Mouse (Mus musculus): Measurements from ENCODE around the gene Cpt1c.

The Cpt1c gene

DNA sequence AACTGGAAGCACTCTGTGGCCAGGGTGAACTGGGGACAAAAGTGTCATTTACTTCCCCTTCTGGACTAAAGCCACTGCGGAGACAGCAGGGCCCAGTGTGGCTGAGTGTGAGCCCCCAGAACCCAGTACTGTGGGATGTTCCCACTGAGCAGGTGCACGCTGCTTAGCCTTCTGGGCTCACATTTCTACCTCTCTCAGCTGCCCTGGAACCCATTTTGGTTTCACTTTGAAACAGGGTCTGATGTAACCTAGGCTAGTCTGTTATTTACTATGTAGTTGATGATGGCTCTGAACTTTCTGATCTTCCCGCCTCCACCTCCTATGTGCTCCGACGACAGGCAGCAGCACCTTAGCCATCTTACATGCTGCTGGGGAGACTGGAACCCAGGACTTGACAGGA lies 11.8 kb downstream of the Cpt1c start:
- DNase-seq (ENCODE audit: low read depth, low spot score) = no peak

DNA sequence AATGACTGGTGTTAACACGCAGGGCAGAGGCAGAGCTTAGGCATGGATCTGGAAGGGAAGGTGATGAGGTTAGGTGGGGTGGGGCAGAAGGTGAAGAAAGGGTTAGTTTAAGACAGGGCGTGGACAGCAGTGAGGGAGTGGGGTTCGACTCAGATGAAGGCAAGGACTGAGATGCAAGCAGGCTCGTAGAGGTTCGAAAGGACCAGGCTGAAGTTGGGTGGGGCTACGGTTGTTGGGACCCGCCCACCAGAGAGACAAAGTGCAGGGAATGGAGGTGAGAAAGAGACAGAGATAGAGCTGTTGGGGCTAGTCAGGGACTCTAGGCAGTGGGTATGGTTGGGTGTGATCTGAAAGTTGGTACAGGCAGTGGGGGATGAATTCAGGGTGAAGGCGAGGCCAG lies 12.3 kb downstream of the Cpt1c start:
- no peak for DNase-seq (ENCODE audit: low read depth, low spot score)

DNA sequence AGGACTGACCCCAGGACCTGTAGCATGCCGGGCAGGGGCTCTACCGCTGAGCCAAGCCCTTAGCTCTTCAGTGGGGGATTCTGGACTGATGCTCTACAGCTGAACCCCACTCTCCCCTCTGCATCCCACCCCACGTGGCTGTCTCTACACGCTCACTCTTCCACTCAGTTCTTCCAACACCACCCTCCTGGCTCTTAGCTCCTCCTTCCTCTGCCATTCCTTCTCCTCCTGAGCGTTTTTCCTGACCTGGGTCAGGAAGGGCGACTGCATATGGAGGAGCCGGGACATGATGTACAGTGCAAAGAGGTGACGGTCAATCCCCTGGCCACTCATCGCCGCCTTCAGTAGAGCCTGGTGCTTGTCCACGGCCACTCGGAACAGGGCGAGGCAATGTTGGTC lies 14.1 kb downstream of the Cpt1c start:
- no peak for DNase-seq (ENCODE audit: low read depth, low spot score)

DNA sequence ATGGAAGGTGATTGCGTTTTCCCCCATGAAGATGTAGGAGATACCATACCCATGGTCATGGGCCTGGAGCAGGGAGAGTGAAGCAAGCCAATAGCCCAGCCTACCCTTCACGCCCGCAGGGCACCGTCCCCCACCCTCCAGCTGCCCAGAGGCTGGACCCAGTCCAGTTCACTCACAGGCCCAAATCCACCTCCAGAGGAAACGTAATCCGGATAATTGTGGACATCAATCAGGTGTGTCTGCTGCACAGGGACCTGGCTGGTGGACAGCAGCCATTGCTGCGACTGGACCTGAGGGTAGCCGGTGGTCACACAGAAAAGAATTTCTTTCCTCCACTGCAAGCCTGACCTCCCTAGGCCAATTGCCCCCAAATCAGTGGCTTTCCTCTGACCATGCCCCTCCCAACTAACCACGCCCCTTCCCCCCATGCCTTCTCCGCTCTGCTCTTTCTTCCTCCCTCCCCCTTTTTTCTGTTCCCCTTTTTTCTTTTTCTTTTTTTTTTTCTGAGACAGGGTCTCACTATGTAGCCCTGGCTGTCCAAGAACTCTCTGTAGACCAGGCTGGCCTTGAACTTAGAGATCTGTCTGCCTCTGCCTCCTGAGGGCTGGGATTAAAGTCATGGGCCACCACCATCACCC lies 14.7 kb downstream of the Cpt1c start:
- DNase-seq (ENCODE audit: low read depth, low spot score) = no peak

DNA sequence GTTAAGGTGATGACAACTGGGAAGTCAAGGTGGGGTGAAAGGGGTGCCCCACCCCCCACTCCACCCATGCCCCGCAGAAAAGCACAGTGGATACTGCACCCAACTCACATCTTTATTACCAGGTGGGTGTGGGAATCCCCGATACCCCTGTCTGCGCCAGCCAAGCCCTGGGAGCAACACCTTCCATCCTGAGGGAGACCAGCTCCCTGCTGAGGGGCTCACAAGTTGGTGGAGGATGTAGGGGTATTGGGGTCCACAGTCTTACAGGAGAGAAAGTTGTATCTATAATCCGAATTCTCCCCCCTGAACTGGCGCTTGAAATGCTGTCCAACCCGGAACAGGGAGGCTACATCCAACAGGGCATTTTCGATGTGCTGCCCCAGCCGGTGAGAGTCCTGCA lies 15.4 kb downstream of the Cpt1c start:
- no peak for DNase-seq (ENCODE audit: low read depth, low spot score)

DNA sequence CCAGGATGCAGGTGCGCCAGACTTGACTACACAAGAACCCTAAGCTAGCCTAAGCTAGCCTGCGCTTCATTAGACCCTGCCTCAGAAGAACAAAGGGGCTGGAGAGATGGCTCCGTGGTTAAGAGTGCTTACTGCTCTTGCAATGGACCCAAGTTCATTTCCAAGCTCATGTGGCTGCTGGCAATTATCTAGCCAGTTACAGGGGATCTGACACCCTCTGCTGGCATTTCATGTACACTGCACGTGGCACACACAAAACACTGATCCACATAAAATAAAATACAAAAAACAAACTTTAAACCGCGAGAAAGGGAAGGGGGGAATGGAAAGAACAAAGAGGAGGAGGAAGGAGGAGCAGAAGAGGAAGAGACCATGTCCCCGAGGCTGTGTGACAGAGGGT lies 16.4 kb downstream of the Cpt1c start:
- no peak for DNase-seq (ENCODE audit: low read depth, low spot score)

DNA sequence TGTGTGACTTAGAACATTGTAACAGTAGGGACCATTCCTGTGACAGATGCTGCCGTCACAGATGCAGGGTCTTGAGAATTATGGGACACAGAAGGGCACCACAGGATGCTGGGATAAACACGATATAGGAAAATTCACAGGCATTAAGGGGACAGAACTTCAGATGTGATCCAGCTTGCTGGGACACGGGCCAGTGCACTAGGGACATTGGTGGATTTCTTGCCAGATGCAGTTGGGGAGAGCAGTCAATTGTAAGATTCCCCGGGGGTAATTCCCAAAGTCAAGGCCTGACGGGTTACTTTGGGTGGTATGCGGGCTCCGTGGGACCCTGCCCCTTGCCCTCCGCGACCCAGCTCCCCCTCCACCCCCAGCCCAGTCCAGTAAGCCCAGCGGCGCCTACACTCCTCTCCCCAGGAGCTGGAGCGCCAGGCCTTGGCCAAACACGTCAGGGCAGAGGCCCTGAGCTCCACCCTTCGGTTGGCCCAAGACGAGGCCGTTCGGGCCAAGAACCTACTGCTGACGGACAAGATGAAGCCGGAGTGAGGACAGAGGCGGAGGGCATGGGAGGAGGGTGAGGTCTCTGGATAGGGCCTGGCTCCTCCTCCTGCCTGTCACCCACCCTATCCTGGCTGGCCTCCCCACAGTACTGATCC lies 17.3 kb downstream of the Cpt1c start:
- no peak for DNase-seq (ENCODE audit: low read depth, low spot score)

DNA sequence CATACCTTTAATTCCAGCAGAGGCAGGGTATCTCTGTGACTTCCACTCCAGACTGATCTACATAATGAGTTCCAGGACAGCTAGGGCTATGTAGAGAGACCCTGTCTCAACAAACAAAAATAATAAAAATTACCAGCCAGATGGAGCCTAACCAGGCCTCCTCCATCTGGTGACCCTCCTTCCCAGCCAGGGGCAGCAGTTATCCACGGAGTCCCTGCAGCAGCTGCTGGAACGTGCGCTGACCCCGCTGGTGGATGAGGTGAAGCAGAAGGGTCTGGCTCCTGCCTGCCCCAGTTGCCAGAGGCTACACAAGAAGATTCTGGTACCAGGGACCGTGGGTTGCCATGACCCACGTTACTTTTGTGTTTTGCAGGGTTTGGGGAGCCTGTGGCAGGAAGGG lies 18.4 kb downstream of the Cpt1c start:
- DNase-seq (ENCODE audit: low read depth, low spot score) = no peak

DNA sequence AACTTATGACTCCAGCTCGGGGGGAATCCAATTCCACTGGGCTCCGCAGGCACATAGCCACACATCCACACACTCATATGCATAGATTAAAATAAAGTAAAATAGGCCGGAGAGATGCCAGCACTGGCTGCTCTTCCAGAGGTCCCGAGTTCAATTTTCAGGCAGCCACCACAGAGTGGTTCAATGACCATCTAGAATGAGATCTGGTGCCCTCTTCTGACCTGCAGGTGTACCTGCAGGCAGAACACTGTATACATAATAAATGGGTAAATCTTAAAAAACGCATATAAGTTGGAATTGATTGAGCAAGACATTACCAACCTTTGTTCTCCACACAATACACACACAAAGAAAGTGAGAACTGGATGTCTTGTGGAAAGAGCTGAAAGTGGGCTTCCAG lies 19.0 kb downstream of the Cpt1c start:
- no peak for DNase-seq (ENCODE audit: low read depth, low spot score)

DNA sequence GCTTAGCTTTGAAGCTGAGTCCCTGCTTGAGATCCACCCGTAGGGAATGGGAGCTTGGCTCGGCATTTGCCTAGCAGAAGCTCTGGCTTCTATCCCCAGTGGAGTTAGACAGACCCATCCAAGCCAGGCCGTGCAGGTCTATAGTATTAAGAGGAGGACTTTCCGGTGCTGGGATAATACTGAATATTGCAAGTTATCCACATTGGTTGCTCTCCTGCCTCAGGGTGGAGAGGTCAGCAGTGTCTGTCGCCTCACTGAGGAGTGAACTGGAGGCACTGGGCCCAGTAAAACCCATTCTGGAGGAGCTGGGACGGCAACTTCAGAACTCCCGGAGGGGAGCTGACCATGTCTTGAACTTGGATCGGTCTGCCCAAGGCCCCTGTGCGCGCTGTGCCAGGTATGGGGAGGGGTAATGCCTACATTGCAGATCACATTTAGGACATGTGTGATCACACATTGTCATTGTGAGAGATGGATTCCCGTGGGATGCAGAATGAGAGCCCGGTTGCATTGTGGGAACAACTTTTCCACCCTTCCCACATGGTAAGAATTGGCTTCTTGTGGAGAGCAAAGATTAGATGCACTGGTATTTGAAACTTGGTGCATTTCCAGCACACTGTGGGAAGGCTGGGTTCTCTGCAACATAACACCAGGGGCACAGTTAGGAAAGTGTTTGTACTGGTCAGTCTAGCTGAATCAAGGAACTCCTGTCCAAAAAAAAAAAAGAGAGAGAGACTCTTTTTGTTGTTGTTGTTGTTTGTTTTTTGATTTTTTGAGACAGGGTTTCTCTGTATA lies 20.4 kb downstream of the Cpt1c start:
- no peak for DNase-seq (ENCODE audit: low read depth, low spot score)

DNA sequence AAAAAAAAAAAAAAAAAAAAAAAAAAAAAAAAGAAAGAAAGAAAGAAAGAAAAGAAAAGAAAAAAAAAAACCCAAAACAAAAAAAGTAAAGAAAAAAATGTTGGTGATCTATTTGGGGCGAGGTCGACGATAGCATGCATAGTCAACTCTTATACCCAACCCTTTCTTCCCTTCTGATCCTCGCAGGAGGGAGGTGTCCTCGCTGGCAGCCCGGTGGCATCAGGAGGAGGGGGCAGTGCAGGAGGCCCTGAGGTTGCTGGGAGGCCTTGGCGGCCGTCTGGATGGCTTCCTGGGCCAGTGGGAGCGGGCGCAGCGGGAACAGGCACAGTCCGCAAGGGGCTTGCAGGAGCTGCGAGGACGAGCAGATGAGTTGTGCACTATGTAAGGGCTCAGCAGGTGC lies 21.1 kb downstream of the Cpt1c start:
- no peak for DNase-seq (ENCODE audit: low read depth, low spot score)

DNA sequence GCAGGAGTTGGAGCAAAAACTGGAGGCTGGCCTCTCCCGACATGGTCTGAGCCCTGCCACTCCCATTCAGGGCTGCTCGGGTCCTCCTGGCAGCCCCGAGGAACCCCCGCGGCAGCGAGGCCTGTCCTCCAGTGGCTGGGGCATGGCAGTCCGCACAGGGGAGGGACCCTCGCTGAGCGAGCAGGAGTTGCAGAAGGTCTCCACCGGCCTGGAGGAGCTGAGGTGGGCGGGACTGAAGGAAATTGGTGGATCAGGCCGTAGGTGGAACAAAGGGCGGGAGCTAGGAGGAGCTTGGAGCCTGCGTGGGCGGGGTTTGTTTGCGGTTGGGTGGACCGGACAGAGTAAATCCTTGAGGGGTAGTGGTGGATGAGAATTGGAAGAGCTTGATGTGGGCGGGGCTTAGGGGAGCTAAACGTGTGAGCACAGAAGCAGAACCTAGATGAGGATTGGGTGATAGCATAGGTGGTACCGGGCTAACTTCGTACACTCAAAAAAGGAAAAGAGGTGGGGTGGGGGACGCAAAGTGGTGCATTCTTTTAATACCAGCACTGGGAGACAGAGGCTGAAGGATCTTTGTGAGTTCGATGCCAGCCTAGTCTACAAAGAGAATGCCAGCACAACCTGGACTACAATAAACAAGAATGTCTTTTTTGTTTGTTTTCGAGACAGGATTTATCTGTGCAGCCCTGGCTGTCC lies 21.9 kb downstream of the Cpt1c start:
- DNase-seq (ENCODE audit: low read depth, low spot score) = peak; percentile 64

DNA sequence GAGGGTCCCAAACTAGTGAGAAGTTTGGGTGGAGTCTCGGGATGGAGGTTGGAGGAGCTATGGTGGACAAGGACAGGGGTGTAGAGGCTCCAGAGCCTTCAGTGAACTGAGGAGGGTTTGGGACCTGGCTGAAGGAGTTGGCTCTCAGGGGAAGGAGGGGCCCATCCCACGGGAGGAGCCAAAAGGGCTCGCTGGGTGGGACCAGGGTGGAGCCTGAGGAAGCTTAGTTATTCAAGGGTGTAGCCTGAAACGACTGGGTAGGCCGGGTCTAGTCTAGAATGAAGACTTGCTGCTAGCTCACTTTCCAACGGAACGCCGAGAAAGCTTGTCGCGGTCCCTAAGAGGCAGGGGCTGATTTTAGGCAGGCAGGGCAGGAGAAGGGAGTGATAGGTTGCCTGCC lies 22.7 kb downstream of the Cpt1c start:
- no peak for DNase-seq (ENCODE audit: low read depth, low spot score)

DNA sequence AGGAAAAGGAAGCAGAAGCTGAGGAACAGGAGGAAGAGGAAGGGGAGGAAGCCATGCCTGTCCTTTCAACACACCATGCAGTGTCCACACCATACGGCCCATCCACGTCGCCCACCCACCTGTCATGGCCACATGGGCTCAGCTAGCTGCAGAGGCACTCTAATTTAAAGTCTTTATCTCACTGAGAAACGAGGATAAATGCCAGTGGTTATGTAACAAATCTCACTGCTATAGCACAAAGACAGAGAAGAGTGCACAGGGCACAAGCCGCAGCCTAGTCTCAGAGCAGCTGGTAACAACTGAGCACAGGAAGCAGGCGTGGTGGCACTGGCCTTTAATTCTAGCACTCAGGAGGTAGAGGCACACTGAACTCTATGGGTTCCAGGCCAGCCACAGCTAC lies 24.7 kb downstream of the Cpt1c start:
- no peak for DNase-seq (ENCODE audit: low read depth, low spot score)

DNA sequence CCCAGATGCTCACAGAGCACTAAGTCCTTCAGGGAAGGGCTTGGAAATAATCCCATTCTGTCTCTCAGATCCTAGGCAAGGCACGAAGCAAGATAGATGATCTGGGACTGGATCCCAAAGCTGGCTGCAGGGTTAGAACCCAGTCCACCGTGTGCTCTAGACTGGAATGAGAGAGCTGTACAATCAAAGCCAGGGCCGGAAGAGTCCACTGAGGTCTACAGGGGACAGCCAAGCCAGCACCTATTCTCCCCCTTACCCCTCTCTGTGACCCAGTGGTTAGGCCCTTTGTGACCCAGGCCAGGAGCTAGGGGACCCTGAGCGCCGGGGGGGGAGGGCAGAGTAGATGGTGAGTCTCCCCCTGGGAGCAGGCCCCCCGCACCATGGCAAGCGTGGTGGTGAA lies 31.7 kb downstream of the Cpt1c start, which contains the start of gene Tsks:
Gene Tsks (plus strand): TSS at position 301 of the 400 bp plus-strand sequence.
- DNase-seq (ENCODE audit: low read depth, low spot score) = no peak

DNA sequence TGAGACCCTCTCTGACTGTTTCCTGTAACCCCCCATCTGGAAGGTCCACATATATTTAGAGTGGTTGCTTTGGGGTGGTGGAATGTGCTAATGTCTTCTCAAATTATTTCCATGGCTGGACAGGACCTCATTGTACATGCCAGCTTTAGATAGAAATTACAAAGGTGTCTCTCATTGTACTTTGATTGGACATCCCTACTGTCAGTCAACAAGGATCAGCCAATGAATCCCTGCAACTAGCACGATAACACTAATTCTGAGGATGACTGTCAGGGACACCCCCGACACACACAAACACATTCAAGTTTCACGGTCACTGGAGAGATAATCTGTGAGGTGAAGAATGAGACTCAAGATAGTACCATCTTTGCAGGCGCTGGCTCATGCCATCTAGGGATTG lies 36.0 kb downstream of the Cpt1c start:
- no peak for DNase-seq (ENCODE audit: low read depth, low spot score)

DNA sequence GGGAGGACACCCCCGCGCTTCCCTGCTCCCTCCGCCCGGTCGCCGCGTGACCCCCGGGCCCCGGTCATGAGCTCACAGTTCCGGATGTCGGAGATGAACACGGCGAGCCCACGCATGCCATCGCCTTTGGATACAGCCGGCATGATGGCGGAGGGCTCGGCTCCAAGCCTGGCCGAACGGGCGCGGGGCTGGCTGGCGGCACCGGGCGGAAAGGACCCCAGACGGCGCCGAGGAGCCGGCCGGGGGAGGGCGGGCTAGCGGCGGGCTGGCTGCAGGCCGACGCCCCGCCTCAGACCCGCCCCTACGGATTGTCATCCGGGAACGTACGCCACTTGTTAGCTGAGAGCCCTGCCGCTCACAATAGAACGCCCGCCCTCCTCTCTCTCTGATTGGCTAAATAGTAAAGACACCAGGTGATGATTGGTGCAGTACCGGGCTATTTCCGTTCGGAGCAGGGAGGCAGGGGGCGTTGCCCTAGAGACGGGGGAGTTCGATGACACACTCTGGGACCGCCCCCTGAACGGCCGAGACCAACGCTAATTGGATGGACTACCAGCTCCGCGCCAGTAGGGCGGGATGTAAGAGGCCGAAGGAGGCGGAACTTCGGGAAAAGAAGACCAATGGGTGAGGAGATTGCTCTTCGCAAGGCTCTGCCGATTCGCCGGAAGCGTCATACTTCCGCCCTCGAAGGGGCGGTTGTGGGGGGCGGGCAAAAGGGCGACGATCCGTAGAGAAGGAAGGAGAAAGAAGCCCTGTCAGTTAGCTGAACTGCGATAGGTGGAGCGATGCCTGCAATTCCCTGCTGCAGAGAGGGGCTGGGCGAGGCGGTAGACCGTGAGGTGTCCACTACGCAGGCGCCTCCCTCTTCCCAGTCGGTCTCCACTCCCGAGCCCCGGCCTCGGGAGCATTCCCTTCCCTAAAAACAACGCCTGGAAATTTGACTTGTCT lies 45.2 kb downstream of the Cpt1c start, which contains the start of gene Ap2a1:
Gene Ap2a1 (minus strand): TSS at position 293 of the 948 bp plus-strand sequence.
- peak; percentile 100 for DNase-seq (ENCODE audit: low read depth, low spot score)

DNA sequence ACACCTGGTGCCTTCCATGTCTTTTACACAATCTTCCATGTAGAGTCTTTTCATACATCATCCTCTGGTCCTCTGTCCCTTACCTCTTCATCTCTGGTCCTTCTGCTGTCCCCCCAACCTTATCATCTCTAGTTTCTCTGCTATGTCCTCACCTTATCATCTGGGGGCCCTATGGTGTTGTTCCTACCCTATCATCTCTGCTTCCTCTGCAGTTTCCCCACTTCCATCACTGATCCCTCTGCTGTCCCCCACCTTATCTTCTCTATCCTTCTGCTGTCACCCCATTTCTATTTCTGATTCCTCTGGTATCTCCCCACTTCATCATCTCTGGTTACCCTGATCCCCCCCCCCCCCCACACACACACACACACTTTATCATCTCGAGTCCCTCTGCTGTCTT lies 46.1 kb downstream of the Cpt1c start:
- no peak for DNase-seq (ENCODE audit: low read depth, low spot score)

DNA sequence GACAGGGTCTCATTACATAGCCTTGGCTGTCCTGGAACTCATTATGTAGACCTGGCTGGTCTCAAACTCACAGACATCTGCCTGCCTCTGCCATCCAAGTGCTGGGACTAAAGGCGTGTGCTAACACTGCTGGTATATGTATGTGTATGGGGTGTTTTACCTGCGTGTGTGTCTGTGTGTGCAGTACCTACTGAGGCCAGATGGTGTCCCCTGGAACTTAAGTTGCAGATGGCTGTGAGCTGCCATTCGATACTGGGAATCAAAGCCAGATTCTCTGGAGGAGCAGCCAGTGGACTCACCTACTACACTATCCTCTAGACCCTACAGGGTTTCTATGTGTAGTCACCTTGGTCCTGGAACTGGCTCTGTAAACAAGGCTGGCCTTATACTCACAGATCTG lies 49.2 kb downstream of the Cpt1c start:
- DNase-seq (ENCODE audit: low read depth, low spot score) = no peak

DNA sequence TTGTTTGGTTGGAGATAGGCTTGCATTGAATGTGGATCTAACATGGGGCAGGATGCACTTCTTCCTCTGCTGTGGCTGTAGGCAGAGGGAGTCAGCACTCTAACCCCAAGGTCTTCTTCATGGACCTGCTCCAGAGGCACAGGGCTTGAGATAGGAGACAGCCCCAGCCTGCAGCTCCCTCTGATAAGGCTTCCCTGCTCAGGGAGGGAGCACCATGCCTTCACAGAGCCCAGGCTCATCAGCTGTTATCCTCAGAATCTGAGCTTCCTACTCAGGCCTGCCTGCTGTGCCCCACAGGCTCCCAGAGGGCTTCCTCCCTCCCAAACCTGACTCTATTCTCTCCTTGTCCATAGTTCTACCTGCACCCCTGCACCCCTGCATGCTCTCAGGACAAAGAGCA lies 52.1 kb downstream of the Cpt1c start:
- DNase-seq (ENCODE audit: low read depth, low spot score) = no peak

DNA sequence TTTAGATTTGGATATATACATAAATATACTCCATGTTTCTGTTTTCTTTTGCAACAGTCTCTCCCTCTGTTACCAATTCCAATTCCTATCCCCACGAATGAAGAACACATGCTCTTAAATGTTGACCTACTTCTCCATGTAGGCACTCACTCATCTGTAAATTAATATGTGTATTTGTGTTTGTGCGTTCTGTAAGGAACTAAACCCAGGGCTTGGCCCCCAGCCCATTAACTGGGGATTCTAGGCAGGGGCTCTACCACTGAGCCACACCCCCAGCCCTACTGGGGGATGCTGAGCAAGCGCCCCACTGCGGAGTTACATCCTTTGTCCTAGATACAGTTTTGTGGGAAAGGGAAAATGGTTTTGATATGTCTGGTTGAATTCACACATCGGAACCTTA lies 55.5 kb downstream of the Cpt1c start:
- no peak for DNase-seq (ENCODE audit: low read depth, low spot score)

All from retina, postnatal 7 days (tissue).